In the genomic region with DNA sequence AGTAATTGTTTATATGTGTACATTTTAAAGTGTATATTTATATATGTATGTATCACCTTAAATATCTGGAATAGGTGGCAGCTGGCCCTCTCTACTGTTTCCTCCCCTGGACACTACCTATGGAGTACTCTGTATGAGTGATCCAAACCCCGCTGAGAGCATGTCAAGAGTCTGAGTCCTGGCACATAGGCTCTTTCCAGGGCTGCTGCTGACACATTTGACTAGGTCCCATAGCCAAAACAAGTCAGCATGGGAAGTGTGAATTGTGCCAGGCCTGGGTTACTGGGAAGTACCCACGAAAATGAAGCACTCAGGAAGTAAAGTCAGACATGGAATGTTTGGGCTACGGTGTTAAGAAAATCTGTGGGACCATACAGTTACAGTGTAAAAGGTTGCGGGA, we compare ENCODE assay signal across 12 mouse cellular contexts.
"Had no signal": no experiment of that assay in that cellular context is flagged by ENCODE, and none has a peak within 500 bp of the region (broad histone marks: within the 10 kb centered on the region; RNA-seq: fewer than 3 reads in every experiment).

No protein-coding gene starts in this region.

- DNase-seq: retina, postnatal 1 day; right cerebral cortex, adult 18-20 months; right cerebral cortex, postnatal 14 days; right cerebral cortex, postnatal 25 days; right cerebral cortex, postnatal 4 days; spleen, adult 18-20 months; thymus, adult 18-20 months; thymus, adult 2 months; thymus, postnatal 14 days; thymus, postnatal 25 days; thymus, postnatal 36 days; thymus, postnatal 4 days had no signal
